Mouse (Mus musculus): ENCODE results near the gene Tm9sf4. TPM values are rescaled to one million over a fixed set of nuclear protein-coding genes. Genes with fewer than 3 reads are reported as not detected.
A peak's percentile ranks its signal among the peaks of the same experiment; 100 is the strongest.

Gene Tm9sf4
- total and polyA plus RNA-seq, 2 experiments from 2014 or later: 35.7 to 38.2 TPM

DNA sequence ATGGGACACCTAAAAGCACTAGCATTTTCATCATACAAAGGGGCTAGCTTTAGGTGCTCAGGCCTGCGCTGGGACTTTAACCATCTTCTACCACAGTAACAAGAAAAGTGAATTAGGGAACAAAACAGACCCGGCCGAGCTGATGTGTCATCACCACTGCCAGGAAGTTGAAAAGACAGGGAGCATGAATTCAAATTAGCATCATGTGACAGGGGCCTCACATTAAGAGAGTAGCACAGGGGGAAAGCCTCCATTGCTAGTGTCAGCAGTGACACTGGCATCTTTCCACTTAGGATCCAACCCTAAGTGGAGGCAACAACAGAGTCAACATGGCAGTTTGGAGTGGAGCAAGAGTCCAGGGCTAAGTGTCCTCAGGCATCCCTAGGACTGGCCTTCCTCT is 13.9 kb upstream of the Tm9sf4 start:
- no peak overlapping the region for H3K27ac ChIP-seq (ENCODE audit: low read depth)
- TF ChIP-seq CTCF (IDR thresholded peaks at IDR 0.05; ENCODE audit: low read depth): no peak
- no peak for TF ChIP-seq EP300 (IDR thresholded peaks at IDR 0.05; ENCODE audit: low read depth)
- DNase-seq (ENCODE audit: low spot score) (no peak), ATAC-seq (ENCODE audit: insufficient read depth, low read depth) (no peak)
- H3K4me3 ChIP-seq (ENCODE audit: low read depth, low read length): no peak overlapping the region
- no peaks in the 10 kb centered on the region for H3K27me3 ChIP-seq (ENCODE audit: control insufficient read depth, insufficient read depth, low read length)
- no peaks in the 10 kb centered on the region for H3K9me3 ChIP-seq (replicated peaks; ENCODE audit: control insufficient read depth, low read length)
- H3K4me1 ChIP-seq (ENCODE audit: control insufficient read depth, insufficient read depth): no peaks in the 10 kb centered on the region
- 69% methylated on average over 3 of the region's 3 CpGs for WGBS
- H3K9ac ChIP-seq (replicated peaks; ENCODE audit: low read depth, low read length): no peak overlapping the region
- H3K36me3 ChIP-seq (replicated peaks; ENCODE audit: control insufficient read depth, insufficient read depth, low read length): no peaks in the 10 kb centered on the region
- H3K4me2 ChIP-seq (ENCODE audit: low read depth, low read length): no peak overlapping the region

GRCm38 (mm10) chr2:153147715-153148114 is 13.4 kb upstream of the Tm9sf4 start:
- DNase-seq (ENCODE audit: low spot score) (peak; percentile 46), ATAC-seq (ENCODE audit: insufficient read depth, low read depth) (no peak)
- no peak overlapping the region for H3K9ac ChIP-seq (replicated peaks; ENCODE audit: low read depth, low read length)
- no peak overlapping the region for H3K4me3 ChIP-seq (ENCODE audit: low read depth, low read length)
- 16% methylated on average over 3 of the region's 3 CpGs for WGBS
- H3K9me3 ChIP-seq (replicated peaks; ENCODE audit: control insufficient read depth, low read length): no peaks in the 10 kb centered on the region
- no peaks in the 10 kb centered on the region for H3K36me3 ChIP-seq (replicated peaks; ENCODE audit: control insufficient read depth, insufficient read depth, low read length)
- no peak overlapping the region for H3K27ac ChIP-seq (ENCODE audit: low read depth)
- TF ChIP-seq EP300 (IDR thresholded peaks at IDR 0.05; ENCODE audit: low read depth): no peak
- peak; percentile 95 for TF ChIP-seq CTCF (IDR thresholded peaks at IDR 0.05; ENCODE audit: low read depth)
- no peaks in the 10 kb centered on the region for H3K27me3 ChIP-seq (ENCODE audit: control insufficient read depth, insufficient read depth, low read length)
- H3K4me2 ChIP-seq (ENCODE audit: low read depth, low read length): no peak overlapping the region
- no peaks in the 10 kb centered on the region for H3K4me1 ChIP-seq (ENCODE audit: control insufficient read depth, insufficient read depth)

GRCm38 (mm10) chr2:153149742-153150141 is 11.4 kb upstream of the Tm9sf4 start:
- no peak for ATAC-seq (ENCODE audit: insufficient read depth, low read depth)
- no peaks in the 10 kb centered on the region for H3K9me3 ChIP-seq (replicated peaks; ENCODE audit: control insufficient read depth, low read length)
- H3K36me3 ChIP-seq (replicated peaks; ENCODE audit: control insufficient read depth, insufficient read depth, low read length): no peaks in the 10 kb centered on the region
- no peak for DNase-seq (ENCODE audit: low spot score)
- no peak overlapping the region for H3K4me2 ChIP-seq (ENCODE audit: low read depth, low read length)
- no peak overlapping the region for H3K27ac ChIP-seq (ENCODE audit: low read depth)
- H3K27me3 ChIP-seq (ENCODE audit: control insufficient read depth, insufficient read depth, low read length): no peaks in the 10 kb centered on the region
- H3K4me3 ChIP-seq (ENCODE audit: low read depth, low read length): no peak overlapping the region
- H3K9ac ChIP-seq (replicated peaks; ENCODE audit: low read depth, low read length): no peak overlapping the region
- H3K4me1 ChIP-seq (ENCODE audit: control insufficient read depth, insufficient read depth): no peaks in the 10 kb centered on the region
- WGBS: 71% methylated on average over 3 of the region's 3 CpGs
- TF ChIP-seq CTCF (IDR thresholded peaks at IDR 0.05; ENCODE audit: low read depth) (no peak), EP300 (IDR thresholded peaks at IDR 0.05; ENCODE audit: low read depth) (no peak)

DNA sequence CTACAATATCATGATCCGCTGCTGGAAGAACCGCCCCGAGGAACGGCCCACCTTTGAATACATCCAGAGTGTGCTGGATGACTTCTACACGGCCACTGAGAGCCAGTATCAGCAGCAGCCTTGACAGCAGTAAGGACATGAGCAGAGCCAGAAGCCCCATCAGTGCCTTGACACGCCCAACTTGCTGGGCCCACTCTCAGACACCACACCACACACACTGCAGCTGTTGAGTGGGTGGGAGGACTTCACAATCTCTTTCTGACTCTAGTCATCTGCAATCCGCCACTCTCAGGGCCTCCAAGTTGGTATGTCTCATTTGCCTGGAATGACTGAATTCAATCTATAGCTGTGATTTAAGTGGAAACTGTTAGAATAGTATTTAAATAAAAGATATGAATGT is 10.1 kb upstream of the Tm9sf4 start:
- Histone ChIP-seq H3K4me3 (ENCODE audit: low read depth, low read length) (no peak overlapping the region), H3K4me1 (ENCODE audit: control insufficient read depth, insufficient read depth) (no peaks in the 10 kb centered on the region), H3K36me3 (replicated peaks; ENCODE audit: control insufficient read depth, insufficient read depth, low read length) (no peaks in the 10 kb centered on the region), H3K9me3 (replicated peaks; ENCODE audit: control insufficient read depth, low read length) (no peaks in the 10 kb centered on the region), H3K27me3 (ENCODE audit: control insufficient read depth, insufficient read depth, low read length) (no peaks in the 10 kb centered on the region), H3K9ac (replicated peaks; ENCODE audit: low read depth, low read length) (no peak overlapping the region), H3K27ac (ENCODE audit: low read depth) (no peak overlapping the region), H3K4me2 (ENCODE audit: low read depth, low read length) (no peak overlapping the region)
- ATAC-seq (ENCODE audit: insufficient read depth, low read depth): no peak
- no peak for TF ChIP-seq EP300 (IDR thresholded peaks at IDR 0.05; ENCODE audit: low read depth)
- TF ChIP-seq CTCF (IDR thresholded peaks at IDR 0.05; ENCODE audit: low read depth): no peak
- no peak for DNase-seq (ENCODE audit: low spot score)
- WGBS: 32% methylated on average over 7 of the region's 7 CpGs

GRCm38 (mm10) chr2:153151926-153152665 is 9.0 kb upstream of the Tm9sf4 start:
- Histone ChIP-seq H3K36me3 (replicated peaks; ENCODE audit: control insufficient read depth, insufficient read depth, low read length) (no peaks in the 10 kb centered on the region), H3K27me3 (ENCODE audit: control insufficient read depth, insufficient read depth, low read length) (no peaks in the 10 kb centered on the region), H3K9ac (replicated peaks; ENCODE audit: low read depth, low read length) (no peak overlapping the region), H3K9me3 (replicated peaks; ENCODE audit: control insufficient read depth, low read length) (no peaks in the 10 kb centered on the region), H3K4me1 (ENCODE audit: control insufficient read depth, insufficient read depth) (no peaks in the 10 kb centered on the region), H3K27ac (ENCODE audit: low read depth) (no peak overlapping the region), H3K4me3 (ENCODE audit: low read depth, low read length) (no peak overlapping the region), H3K4me2 (ENCODE audit: low read depth, low read length) (no peak overlapping the region)
- WGBS: 57% methylated on average over 8 of the region's 8 CpGs
- DNase-seq (ENCODE audit: low spot score) (no peak), ATAC-seq (ENCODE audit: insufficient read depth, low read depth) (no peak)
- TF ChIP-seq CTCF (IDR thresholded peaks at IDR 0.05; ENCODE audit: low read depth): no peak
- TF ChIP-seq EP300 (IDR thresholded peaks at IDR 0.05; ENCODE audit: low read depth): no peak

DNA sequence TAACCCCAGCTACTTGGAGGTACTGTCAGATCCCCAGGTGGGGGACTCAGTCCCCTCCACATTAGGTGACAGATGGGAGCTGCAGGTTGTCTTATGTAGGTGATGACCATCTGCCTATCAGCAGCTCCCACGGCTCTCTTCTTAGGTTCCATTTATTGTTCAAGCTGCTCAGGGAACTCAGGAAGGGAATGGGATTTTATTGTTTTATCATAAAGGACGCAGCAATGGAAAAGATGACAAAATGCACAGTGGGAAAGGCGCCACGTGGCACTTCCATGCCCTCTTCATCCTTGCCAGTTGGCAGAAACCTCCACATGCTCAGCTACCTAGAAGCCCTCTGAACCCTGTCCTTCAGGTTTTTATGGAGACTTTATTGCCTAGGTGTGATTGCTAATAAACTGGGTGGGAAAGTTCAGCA is 8.1 kb upstream of the Tm9sf4 start:
- ATAC-seq (ENCODE audit: insufficient read depth, low read depth) (no peak), DNase-seq (ENCODE audit: low spot score) (no peak)
- Histone ChIP-seq H3K9ac (replicated peaks; ENCODE audit: low read depth, low read length) (no peak overlapping the region), H3K9me3 (replicated peaks; ENCODE audit: control insufficient read depth, low read length) (no peaks in the 10 kb centered on the region), H3K27me3 (ENCODE audit: control insufficient read depth, insufficient read depth, low read length) (no peaks in the 10 kb centered on the region), H3K4me3 (ENCODE audit: low read depth, low read length) (no peak overlapping the region), H3K36me3 (replicated peaks; ENCODE audit: control insufficient read depth, insufficient read depth, low read length) (no peaks in the 10 kb centered on the region), H3K4me1 (ENCODE audit: control insufficient read depth, insufficient read depth) (no peaks in the 10 kb centered on the region), H3K4me2 (ENCODE audit: low read depth, low read length) (no peak overlapping the region), H3K27ac (ENCODE audit: low read depth) (no peak overlapping the region)
- 50% methylated on average over 4 of the region's 4 CpGs for WGBS
- TF ChIP-seq EP300 (IDR thresholded peaks at IDR 0.05; ENCODE audit: low read depth): no peak
- TF ChIP-seq CTCF (IDR thresholded peaks at IDR 0.05; ENCODE audit: low read depth): no peak

Measured in heart, postnatal 0 days (tissue).